29 mouse cellular contexts compared by ENCODE assay signal in the genomic region with DNA sequence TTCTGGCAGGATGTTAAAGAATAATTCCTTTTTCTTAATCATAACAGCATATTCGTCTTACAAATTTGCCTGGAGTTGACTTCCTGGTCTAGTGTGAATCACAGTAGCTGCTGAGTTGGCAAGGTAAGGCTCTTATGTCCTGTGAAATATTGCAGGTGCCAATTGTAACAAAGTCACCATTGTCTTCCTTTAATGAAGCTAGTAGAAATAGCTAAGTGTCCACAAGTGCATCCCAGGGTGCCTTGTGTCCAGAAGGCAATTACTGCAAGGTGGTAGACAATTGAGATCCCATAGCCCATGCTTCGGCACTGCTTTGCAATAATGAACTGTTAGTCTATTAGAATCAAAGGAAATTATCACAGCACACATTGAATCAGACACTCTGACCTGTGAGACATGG.
A peak's percentile ranks its signal among the peaks of the same experiment; 100 is the strongest.
DNase-seq lines count a peak whose midpoint lies in the region; ATAC-seq and TF ChIP-seq lines count a peak whose summit lies in the region.
"Had no signal": no experiment of that assay in that cellular context is flagged by ENCODE, and none has a peak within 500 bp of the region (broad histone marks: within the 10 kb centered on the region; RNA-seq: fewer than 3 reads in every experiment).

No protein-coding gene starts in this region.

- H3K27me3 ChIP-seq in cerebellum, adult 2 months (ENCODE audit: control insufficient read depth, insufficient read depth, low read length), result no peaks in the 10 kb centered on the region
- H3K27me3 ChIP-seq in hindbrain, postnatal 0 days (ENCODE audit: insufficient read depth, low read length), result no peaks in the 10 kb centered on the region
- H3K27me3 ChIP-seq in hindbrain, embryonic 12.5 days, result peaks cover 7% of the 10 kb centered on the region
- H3K27me3 ChIP-seq: neural tube, embryonic 15.5 days had no signal

- peak; percentile 44 to 62 for DNase-seq in cerebellum, adult 2 months
- no peak for DNase-seq in cerebellum, postnatal 4 days (ENCODE audit: low spot score in 2 of 2)
- peak; percentile 50 for DNase-seq in hindbrain, postnatal 0 days (ENCODE audit: low spot score)
- peak; percentile 31 for DNase-seq in 3T3-L1 (ENCODE audit: low read depth, low spot score)
- DNase-seq in cerebellum, postnatal 25 days, result peak; percentile 52 to 53
- no peak for DNase-seq in left cerebral cortex, adult 18-20 months (ENCODE audit: low spot score in 2 of 2)
- DNase-seq: adrenal gland, postnatal 14 days; gastrocnemius, adult 2 months; gastrocnemius, postnatal 36 days; heart, adult 18-20 months; heart, postnatal 4 days; kidney, adult 9 months; kidney, postnatal 14 days; layer of hippocampus, adult 9-11 months; right cerebral cortex, adult 18-20 months; spleen, adult 18-20 months; thymus, adult 2 months; thymus, postnatal 36 days had no signal

- H3K4me1 ChIP-seq in cerebellum, adult 2 months (ENCODE audit: control insufficient read depth, insufficient read depth, low read length), result peaks cover 7% of the 10 kb centered on the region; the same call in 1 of the 2 replicates
- H3K4me1 ChIP-seq in hindbrain, postnatal 0 days (ENCODE audit: insufficient read depth, low read length), result no peaks in the 10 kb centered on the region
- H3K4me1 ChIP-seq in hindbrain, embryonic 12.5 days, result peaks cover 17% of the 10 kb centered on the region

- no peak overlapping the region for H3K4me3 ChIP-seq in cerebellum, adult 2 months (replicated peaks; ENCODE audit: insufficient read depth, low read depth, low read length)
- H3K4me3 ChIP-seq in hindbrain, postnatal 0 days (ENCODE audit: low read length), result no peak overlapping the region
- no peak overlapping the region for H3K4me3 ChIP-seq in hindbrain, embryonic 12.5 days
- H3K4me3 ChIP-seq: erythroblast, embryonic 14.5 days; gastrocnemius, adult 2 months; limb, embryonic 13.5 days; lung, embryonic 15.5 days; midbrain, embryonic 12.5 days; neural tube, embryonic 15.5 days had no signal

- no peak for TF ChIP-seq CTCF in cerebellum, adult 2 months (IDR thresholded peaks at IDR 0.05; ENCODE audit: borderline replicate concordance, insufficient read depth, low read depth, low read length)
- TF ChIP-seq CTCF in hindbrain, postnatal 0 days (IDR thresholded peaks at IDR 0.05; ENCODE audit: low read depth), result no peak

- no peak overlapping the region for H3K9ac ChIP-seq in hindbrain, postnatal 0 days (replicated peaks; ENCODE audit: low read length)
- no peak overlapping the region for H3K9ac ChIP-seq in hindbrain, embryonic 12.5 days
- H3K9ac ChIP-seq: limb, embryonic 13.5 days; lung, embryonic 15.5 days; midbrain, embryonic 12.5 days; neural tube, embryonic 15.5 days had no signal

- H3K36me3 ChIP-seq in hindbrain, postnatal 0 days (ENCODE audit: insufficient read depth, low read length), result no peaks in the 10 kb centered on the region
- H3K36me3 ChIP-seq in hindbrain, embryonic 12.5 days, result no peaks in the 10 kb centered on the region
- H3K36me3 ChIP-seq: limb, embryonic 13.5 days; lung, embryonic 15.5 days; midbrain, embryonic 12.5 days; neural tube, embryonic 15.5 days had no signal

- no peaks in the 10 kb centered on the region for H3K9me3 ChIP-seq in hindbrain, postnatal 0 days (ENCODE audit: low read length)
- no peaks in the 10 kb centered on the region for H3K9me3 ChIP-seq in hindbrain, embryonic 12.5 days (replicated peaks)
- H3K9me3 ChIP-seq: lung, embryonic 15.5 days; midbrain, embryonic 12.5 days; neural tube, embryonic 15.5 days had no signal

- no peak overlapping the region for H3K27ac ChIP-seq in cerebellum, adult 2 months (ENCODE audit: insufficient read depth, low read length)
- H3K27ac ChIP-seq in hindbrain, postnatal 0 days, result no peak overlapping the region
- no peak overlapping the region for H3K27ac ChIP-seq in hindbrain, embryonic 12.5 days
- H3K27ac ChIP-seq: gastrocnemius, adult 2 months; limb, embryonic 13.5 days; lung, embryonic 15.5 days; midbrain, embryonic 12.5 days; neural tube, embryonic 15.5 days had no signal

- peak; percentile 28; the same call in 1 of the 2 replicates for ATAC-seq in hindbrain, postnatal 0 days
- no peak for ATAC-seq in hindbrain, embryonic 12.5 days (ENCODE audit: low FRiP score)
- ATAC-seq: forebrain, embryonic 16.5 days; hindbrain, embryonic 16.5 days; intestine, postnatal 0 days had no signal

- no peak overlapping the region for H3K4me2 ChIP-seq in hindbrain, postnatal 0 days (ENCODE audit: low read depth, low read length)
- H3K4me2 ChIP-seq in hindbrain, embryonic 12.5 days (replicated peaks), result no peak overlapping the region
- H3K4me2 ChIP-seq: heart, embryonic 11.5 days; limb, embryonic 13.5 days; liver, embryonic 11.5 days; lung, embryonic 15.5 days; midbrain, embryonic 12.5 days; neural tube, embryonic 15.5 days had no signal

- WGBS in cerebellum, adult 2 months, result 15% methylated on average over 2 of the region's 2 CpGs
- WGBS in hindbrain, postnatal 0 days, result 43% methylated on average over 2 of the region's 2 CpGs
- WGBS in hindbrain, embryonic 12.5 days, result 56% methylated on average over 2 of the region's 2 CpGs

- no peak for TF ChIP-seq POLR2A in cerebellum, adult 2 months (IDR thresholded peaks at IDR 0.05; ENCODE audit: borderline replicate concordance, insufficient read depth, low read length)

Comparison
In these comparisons a context has a peak if more than half of its experiments do, and no peak if none do; other contexts are left out.
1. DNase-seq: peak in cerebellum, adult 2 months (2 of 2), hindbrain, postnatal 0 days (single experiment), 3T3-L1 (single experiment) and cerebellum, postnatal 25 days (2 of 2); none in cerebellum, postnatal 4 days (0 of 2) and left cerebral cortex, adult 18-20 months (0 of 2).